Mouse (Mus musculus): ENCODE results near the gene Mrnip.
"Not testable (repeated sequence)": the region's sequence is repeated elsewhere in the genome, so short reads cannot be mapped to it uniquely, and the experiment has no call there.

Gene Mrnip

DNA sequence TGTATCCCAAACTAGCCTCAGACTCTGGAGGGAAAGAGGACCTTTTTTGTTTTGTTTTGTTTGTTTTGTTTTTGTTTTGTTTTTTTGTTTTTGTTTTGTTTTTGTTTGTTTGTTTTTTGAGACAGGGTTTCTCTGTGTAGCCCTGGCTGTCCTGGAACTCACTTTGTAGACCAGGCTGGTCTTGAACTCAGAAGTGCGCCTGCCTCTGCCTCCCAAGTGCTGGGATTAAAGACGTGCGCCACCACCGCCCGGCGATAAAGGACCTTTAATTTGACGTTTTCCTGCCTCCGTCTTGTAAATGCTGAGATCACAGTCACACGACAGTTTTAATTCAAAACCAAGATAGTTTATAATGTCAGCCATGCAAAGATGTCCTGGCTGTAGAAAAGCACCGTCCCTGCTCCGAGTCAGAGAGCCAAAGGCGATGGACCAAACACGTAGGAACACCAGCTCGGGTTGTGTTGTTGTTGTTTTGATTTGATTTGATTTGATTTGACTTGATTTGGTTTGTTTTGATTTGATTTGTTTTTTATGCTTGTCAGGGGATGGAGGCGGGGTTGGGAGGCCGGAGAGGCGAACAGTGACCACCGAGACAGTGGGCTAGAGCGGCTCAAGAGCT, at the start of gene Mrnip:
Gene Mrnip, plus strand, starts transcription at position 334 of the 619 bp plus-strand sequence.
- DNase-seq (ENCODE audit: low spot score) = not testable (repeated sequence)

DNA sequence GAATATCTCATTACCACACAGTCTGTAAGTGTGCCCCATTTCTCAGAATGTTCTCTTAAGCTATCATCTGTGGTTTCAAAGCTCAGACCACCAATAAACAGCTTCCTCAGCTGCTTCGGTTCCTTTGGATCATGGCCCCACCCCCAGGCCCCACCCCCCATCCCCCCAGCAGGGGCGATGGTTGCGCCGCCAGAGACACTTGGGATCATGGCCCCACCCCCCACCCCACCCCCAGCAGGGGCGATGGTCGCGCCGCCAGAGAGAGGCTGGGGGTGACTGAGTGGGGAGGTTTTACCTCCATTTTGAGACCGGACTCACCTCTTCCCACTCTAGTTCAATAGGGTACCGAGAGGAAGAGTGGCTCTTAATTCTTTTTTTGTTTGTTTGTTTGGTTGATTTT, 46.5 kb upstream of the Mrnip start:
- no peak for DNase-seq (ENCODE audit: low spot score)

DNA sequence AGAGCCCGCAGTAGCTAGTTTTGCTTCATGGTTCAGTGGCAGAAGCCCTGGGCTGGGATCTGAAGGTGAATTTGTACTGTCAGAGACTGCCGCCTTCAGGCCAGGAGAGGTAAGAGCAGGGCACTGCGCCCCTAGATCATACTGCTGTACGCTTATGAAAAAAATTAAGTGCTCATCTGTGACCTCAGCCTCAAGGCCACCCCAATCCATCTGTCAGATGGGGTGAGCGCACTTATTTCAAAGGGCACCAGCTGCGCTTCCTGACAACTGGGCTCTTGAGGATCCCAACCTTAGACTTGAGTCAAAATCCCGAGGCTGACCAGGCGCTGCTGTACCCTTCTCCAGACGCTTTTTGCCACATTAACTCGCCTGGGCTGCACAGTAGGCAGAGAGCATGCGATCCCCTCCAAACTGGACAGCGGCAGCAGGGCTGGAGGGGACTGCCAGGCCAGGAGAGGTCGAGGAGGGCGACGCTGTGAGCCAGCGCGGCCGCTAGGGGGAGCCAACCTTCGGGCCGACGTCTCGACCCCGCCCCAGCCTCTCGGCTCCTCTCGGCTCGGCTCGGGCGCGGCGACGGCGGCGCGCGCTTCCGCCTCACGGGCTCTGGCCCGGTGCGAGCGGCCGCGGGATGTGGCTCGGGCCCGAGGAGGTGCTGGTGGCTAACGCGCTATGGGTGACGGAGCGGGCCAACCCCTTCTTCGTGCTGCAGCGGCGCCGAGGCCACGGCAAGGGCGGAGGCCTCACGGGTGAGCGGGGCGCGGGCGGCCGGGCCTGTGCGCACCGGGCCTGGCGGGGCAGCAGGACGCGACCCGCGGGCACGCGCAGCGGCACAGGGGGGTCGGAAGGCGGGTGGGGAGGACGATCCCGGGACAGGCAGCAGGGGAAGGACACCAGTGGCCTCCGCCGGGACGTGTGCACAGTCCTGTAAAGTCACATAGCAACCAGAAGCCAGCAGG, 43.2 kb upstream of the Mrnip start, which contains the start of gene Tbc1d9b:
Gene Tbc1d9b, plus strand, starts transcription at position 586 of the 956 bp plus-strand sequence.
- DNase-seq (ENCODE audit: low spot score) = peak; percentile 77

- no peak for DNase-seq (ENCODE audit: low spot score)
Observed at GRCm38 (mm10) chr11:50131801-50132201, 42.4 kb upstream of the Mrnip start.

- DNase-seq (ENCODE audit: low spot score) = no peak
Observed at GRCm38 (mm10) chr11:50132265-50132664, 42.0 kb upstream of the Mrnip start.

GRCm38 (mm10) chr11:50134136-50134859, 39.9 kb upstream of the Mrnip start:
- no peak for DNase-seq (ENCODE audit: low spot score)

DNA sequence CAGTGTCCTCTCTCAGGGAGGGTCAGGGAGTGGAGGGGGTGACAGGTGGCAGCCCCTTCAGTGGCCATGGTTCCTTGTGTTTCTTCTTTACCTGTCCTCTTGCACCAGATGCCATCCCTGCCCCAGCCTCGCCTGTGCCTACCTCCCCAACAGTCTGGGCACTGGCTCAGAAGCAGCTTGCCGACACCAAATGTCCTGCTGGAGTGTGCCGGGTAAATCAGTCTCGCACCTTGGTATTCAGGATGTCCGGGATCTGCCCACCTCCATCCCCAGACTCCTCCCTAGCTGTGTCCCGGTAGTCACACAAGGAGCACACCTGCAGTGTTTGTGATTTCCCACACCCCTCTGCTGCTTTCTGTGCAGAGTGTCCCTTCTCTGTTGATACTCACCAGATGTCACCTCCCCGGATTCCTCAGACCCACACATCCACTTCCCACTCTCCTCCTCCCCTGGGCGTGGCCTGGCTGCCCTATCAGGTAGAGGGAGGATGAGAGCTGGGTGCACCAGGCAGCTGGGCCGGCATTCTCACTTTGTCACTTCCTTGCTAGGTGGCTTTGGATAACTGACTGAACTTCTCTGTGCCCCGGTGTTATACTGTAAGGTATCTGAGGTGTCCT, 35.9 kb upstream of the Mrnip start:
- DNase-seq (ENCODE audit: low spot score) = no peak

GRCm38 (mm10) chr11:50139571-50139970, 34.7 kb upstream of the Mrnip start:
- DNase-seq (ENCODE audit: low spot score) = no peak

DNA sequence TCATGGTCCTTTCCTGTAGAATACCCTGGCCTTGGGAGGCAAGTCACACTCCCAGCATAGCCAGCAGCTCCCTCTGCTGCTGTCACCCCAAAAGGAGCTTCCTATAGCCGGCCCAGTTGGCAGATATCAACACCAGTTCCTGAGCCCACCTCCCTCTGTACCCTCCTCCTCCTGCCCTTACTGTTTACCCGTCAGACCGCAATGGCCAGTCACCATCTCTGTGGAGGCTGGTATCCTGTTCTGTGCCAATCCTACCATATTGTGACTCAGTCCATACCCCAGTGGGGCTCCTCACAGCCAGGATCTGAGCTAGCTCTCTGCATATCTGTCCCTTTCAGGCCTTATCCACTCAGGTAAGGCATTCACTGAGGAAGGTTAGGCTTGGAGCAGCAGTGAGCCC, 28.7 kb upstream of the Mrnip start:
- DNase-seq (ENCODE audit: low spot score) = no peak

- DNase-seq (ENCODE audit: low spot score) = no peak
Observed at GRCm38 (mm10) chr11:50146121-50146520, 28.1 kb upstream of the Mrnip start.

GRCm38 (mm10) chr11:50147267-50147957, 26.8 kb upstream of the Mrnip start:
- peak; percentile 67 for DNase-seq (ENCODE audit: low spot score)

DNA sequence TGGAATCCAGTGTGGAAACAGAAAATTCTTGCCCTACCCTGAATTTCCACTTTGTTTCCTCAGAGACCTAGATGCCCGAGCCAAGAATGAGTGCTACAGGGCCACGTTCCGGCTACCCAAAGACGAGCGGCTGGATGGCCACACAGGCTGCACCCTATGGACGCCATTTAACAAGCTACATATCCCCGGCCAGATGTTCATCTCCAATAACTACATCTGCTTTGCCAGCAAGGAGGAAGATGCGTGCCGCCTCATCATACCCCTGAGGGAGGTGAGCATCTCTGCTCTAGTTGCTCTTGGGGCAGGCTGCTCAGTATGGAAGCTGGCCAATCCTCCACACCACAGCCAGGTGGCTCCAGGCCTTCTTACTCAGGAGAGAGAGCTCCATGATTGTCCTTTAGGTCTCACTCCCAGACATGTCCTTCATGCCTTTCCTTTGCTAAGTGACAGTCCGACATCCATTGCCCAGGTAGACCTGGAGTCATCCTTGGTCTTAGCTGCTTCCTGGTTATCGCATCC, 26.2 kb upstream of the Mrnip start:
- no peak for DNase-seq (ENCODE audit: low spot score)

DNA sequence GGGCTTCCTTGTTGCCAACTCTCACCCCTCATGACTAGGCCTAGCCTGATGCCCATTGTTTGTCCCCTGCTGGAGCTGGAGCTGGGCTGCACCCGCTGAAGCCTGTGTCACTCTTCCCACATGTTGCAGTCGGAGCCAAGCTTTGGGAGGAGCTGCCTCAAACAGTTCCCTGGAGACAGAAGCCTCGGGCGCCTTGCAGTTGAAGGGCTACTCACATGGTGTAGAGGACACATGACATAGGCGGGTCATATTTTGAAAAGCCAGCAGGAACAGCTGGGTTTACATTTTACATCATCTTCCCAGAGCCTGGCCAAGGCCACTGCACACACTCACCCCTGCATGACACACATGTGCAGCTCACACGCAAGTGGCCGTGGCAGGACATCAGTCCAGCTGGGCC, 25.0 kb upstream of the Mrnip start:
- DNase-seq (ENCODE audit: low spot score) = no peak

- no peak for DNase-seq (ENCODE audit: low spot score)
Observed at GRCm38 (mm10) chr11:50149603-50150150, 24.6 kb upstream of the Mrnip start.

DNA sequence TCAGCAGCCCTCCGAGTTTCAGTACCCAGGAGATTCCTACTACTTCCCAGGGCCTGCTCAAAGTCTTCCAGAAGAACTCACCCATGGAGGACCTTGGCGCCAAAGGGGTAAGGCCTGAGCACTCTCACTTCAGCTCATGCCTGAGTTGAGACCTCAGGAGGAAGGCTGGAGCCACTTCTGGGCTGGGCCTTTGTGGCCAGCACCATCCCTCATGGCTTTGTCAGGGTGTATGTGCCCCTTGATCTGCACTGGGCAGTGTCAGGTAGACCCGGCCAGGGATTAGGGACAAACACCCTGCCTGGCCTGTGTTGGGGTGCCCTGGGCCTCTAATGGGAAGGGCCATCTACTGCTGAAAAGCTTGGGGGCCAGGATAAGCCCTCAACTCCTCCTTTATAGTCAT, 22.9 kb upstream of the Mrnip start:
- no peak for DNase-seq (ENCODE audit: low spot score)

DNA sequence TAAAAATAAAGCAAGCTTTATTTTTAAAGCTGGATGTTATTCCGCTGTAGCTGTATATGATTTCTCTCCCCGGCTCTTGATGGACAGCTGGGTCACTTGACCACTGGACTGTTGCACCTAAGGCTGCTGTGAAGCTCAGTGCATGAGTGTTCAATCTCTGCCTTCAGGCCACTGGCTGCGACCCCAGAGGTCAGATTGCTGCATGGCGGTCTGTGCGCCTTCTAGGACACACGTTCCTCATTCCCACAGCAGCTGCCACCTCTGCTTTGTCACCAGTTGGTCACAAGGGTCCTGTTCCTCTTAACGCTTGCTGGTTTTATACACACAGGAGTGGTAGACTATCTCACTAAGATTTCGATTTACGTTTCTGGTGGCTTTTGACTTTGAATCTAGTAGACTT, 20.1 kb upstream of the Mrnip start:
- no peak for DNase-seq (ENCODE audit: low spot score)

DNA sequence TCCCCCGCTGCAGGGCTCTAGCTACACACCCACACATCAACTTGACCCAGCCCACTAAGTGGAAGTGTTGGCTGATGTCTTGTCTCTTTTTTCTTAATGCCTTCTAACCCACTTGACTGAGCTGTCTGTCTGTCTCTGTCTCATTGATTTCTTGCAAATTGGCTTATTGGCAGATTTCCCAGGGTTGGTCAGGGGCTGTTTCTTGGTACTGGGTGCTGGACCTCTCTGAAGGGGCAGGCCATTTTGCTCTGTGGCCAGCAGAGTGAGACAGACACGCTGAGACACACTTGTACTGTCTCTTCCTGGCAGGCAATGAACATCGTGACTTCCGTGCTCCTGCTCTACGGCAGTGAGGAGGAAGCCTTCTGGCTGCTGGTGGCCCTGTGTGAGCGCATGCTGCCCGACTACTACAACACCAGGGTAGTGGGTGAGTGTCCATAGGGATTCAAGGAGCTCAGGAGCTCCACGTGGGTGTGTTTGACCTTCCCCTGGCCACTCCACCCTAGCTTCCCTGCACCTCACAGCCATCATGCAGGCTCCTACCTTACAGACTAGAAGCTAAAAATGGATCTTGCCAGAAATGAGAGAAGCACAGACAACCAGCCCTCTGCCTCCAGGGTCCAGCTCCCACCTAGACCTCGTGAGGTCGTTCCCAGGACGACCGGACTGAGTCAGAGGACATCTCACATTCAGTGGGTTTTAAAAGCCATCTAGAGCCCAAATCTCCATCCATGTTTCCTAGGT, 19.3 kb upstream of the Mrnip start:
- no peak for DNase-seq (ENCODE audit: low spot score)

GRCm38 (mm10) chr11:50155785-50156184, 18.5 kb upstream of the Mrnip start:
- no peak for DNase-seq (ENCODE audit: low spot score)

DNA sequence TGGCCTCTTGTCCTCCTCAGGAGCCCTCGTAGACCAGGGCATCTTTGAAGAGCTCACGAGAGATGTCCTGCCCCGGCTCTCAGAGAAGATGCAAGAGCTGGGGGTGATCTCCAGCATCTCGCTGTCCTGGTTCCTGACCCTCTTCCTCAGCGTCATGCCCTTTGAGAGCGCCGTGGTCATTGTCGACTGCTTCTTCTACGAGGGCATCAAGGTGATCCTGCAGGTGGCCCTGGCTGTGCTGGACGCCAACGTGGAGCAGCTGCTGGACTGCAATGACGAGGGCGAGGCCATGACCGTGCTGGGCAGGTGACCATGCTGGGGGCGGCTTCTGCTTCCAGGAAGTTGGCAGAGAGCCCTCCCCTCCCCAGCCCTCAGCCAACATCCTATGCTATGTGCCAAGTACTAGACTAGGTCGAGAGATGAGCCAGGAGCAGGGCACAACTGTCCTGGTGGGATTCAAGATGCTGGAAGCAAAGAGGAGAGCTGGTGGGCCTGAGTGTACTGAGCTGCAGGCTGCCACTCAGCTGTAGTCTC, 17.5 kb upstream of the Mrnip start:
- DNase-seq (ENCODE audit: low spot score) = no peak

DNA sequence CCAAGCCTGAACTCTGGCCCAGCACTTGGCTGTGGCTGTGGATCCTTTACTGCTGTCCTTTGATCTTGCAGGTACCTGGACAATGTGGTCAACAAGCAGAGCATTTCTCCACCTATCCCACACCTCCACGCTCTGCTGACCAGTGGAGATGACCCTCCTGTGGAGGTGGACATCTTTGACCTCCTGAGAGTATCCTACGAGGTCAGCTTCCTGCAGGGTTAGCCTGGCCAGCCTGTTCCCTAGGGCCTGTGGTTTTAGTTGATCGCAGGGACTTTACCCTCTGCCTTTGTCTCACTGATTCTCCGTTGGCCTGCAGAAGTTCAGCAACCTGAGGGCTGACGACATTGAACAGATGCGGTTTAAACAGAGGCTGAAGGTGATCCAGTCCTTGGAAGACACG, 15.9 kb upstream of the Mrnip start:
- DNase-seq (ENCODE audit: low spot score) = no peak
